Mouse (Mus musculus) telencephalon, adult 2 months (tissue): ENCODE data around the gene Cavin2.
A peak's percentile ranks its signal among the peaks of the same experiment; 100 is the strongest.

Experiments
- DNase-seq: peaks from one replicate; pipeline ENCODE4 v3.0.0-alpha.2; 2011; ENCODE audit warnings: low read depth, low spot score

Cavin2 gene

DNA sequence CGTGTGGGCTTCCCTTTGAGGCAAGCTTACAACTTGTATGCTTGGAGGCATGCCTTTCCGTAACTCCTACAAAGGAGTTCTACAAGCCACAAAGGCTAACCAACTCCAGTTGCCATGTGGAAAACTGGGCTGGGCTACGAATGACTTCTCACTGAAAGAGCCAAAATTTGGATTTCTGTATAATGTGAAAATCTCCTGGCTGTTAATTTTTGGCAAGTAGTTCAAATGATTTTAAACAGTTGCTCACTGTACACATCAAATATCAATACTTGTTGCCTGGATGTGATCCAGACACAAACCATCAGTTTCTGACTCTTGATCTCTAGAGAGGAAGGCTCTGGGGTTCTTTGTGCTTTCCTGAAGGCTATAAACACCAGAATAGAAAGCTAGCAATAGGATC lies 18.1 kb downstream of the Cavin2 start:
- DNase-seq: no peak

DNA sequence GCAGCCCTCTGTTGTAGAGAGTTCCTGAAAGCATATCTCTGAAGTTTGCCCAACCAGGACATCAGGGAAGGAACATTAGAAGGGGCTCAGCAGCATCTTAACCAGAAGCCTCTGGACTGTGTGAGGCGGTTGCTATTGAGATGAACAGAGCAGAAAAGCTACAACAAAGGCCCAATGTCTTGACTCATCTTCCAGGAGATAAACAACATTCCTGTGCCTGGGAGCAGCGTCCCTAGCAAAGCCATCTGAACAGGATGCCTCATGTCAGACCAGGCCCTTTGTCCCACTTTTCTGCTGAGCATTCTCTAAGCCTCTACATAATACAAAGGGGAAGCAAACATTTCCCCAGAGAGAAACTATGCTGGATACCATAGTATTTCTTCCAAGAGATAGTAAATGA lies 26.6 kb downstream of the Cavin2 start:
- no peak for DNase-seq

DNA sequence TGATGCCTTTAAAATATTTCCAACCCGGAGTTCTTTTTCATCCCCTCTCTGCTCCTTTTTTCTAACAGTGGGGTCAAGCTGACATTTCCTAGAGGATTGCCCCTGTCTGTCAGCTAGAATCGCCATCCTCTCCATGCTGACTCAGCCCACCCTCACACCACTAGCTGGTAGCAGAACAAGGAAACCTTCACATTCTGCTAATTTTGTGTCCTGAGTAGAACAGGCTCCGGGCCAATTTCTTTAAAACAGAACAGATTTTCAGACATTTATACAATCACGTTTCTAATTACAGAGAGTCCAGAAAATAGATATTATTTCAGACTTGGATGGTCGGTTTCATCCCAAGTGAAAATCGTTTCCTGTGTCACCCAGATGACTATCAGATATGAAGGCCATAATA lies 34.6 kb downstream of the Cavin2 start:
- peak; percentile 26 for DNase-seq

DNA sequence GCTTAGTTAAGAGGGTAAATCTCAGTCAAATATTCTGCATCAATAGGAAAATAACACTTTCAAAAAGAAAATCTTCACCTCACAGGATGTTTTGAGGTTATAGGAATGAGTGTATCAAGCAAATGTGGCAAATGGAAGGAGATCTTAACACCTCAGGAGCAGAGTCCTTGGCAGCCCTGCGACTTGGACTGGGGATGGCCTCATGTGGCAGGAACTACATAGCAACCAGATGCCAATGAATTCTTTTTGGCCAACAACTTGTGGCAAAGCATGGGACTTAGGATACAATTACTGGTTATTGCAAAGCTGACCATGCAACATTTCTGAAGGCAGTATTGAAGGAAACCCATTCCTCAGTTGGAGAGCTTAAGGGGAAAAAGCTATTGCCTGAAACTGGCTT lies 39.6 kb downstream of the Cavin2 start:
- DNase-seq: no peak

DNA sequence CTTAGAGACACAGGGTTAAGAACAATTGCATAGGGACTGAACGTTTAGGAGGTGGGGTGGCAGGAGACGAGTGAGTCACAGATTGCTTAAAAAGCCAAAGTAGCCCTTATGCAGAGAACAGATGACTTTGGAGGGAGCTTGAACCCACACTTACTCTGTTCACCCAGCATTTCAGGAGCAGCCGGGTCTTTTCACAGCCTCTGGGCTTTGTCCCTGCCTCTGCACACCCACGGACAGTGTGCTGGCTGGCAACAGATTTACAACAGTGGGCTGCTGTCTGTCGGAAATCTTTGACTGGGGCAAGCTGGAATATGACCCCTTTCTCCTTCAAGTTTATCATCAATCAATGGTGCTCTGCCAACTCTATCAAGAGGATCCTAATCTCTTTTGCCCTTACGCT lies 44.1 kb downstream of the Cavin2 start:
- peak; percentile 29 for DNase-seq

DNA sequence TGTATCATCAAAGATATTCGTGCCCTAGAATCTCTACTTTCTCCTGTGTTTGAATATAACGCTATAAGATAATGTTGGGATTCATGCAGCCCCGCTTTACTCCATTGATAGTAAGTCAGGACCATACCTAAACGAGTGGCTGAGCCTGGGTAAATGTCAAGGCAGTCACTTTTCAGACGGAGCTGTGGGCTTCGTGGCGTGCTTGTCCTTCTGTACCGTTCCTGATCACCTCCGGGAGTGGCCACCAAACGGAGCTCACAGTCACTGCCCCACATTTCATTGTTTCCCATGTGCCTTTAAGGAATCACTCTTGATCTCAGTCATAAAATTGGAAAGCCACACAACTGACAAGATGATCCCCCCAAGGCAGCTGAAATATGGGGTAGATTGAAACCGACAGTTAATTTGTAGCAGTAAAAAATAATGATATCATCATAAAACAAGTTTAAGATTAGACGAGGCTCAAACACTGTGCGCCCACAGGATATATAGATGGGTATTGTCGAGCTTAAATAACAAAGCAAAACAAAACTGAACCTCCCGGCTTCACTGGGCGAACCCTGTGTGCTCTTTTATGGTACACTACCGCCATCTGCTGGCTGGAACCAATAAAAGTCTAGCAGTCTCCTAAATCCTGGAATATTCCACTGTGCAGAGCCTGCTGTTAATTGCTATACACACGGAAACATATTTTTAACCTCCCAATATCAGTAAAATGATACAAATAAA lies 44.8 kb downstream of the Cavin2 start:
- peak; percentile 94 for DNase-seq

DNA sequence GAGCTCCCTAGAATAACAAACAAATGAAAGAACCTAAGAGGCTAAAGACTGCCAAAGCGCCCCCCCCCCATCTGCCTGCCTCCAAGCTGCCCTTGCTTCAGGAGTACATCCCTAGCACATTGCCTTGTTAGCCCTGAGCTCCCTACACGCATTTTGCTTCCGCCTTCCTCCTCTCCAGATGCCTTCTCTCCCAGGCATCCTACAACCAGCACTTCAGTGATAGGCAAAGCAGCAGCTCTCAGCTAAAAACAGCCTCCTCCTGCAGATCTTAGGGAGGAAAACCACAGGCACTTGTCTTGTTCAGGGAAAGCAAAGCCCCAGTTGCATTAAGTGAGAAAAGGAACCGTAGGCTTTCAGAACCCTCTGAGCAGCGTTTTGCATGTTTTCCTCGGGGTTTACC lies 45.4 kb downstream of the Cavin2 start:
- peak; percentile 94 for DNase-seq

DNA sequence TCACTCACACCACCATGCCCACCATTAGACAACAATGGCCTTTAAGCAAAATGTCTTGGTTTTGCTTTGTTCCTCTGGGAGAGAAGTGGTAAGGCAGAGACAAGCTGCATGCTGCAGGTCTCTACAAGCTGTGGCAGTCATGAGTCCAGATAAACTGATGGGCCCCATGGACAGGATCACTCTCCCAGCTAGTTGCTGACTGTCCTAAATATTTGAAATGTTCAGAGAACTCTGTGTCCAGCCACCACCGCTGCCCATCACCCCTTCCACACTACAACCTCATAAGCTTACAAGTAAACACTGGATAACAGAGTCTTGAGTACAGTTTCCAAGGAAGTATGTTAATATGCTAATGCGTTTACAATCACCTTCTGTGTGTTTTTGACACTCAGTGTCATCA lies 46.2 kb downstream of the Cavin2 start:
- DNase-seq: no peak

DNA sequence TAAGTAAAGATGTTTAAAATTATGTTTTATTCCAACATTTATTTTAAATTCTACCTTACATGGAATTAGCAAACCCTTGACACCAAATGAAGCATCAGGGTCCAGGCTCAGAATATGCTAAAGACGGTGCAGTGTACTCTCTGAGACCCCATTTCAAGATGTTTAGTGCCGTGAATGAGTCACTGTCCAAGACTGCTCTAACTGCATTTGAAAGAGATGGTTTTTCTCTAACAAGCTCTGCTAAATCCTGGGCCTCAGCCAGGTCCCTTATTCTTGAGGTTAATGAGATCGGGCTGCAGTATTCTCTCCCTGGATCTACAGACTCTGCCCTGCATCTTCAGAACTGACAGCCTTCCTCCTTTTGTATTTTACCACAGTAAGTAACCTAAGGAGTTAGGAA lies 55.2 kb downstream of the Cavin2 start:
- DNase-seq: no peak

DNA sequence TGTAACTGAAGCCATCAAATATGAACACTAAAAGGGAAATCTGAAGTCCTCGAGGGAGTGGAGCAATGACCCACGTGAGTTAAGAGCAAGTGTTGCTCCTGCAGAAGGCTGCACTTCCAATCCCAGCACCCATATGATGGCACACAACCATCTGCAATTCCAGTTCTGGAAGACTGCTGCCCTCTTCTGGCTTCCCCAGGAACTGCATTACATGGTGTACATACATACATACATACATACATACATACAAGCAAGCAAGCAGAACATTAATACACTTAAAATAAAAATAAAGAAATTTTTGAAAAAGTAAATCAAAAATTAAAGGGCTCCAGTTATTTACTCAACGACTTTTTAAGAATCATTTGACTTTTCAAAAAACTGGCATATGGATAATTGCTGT lies 58.7 kb downstream of the Cavin2 start:
- DNase-seq: no peak

DNA sequence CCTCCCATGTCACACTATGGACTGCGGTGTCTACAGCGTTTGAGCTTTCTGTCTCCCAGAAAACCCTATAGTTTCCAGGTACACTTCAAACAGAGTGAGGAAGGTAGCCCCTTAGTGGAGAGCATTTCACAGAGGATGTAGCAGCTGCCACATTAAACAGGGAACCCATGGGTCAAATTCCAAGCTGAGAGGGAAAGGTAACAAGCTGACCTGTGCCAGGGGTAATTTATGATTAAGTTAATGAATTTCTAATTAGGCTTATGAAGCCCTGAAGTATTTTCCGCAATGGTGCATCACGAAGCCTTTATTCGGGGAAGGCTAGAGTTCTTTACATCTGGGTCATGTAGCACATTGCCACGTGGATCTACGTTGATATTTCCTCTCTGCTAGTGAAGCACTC lies 59.7 kb downstream of the Cavin2 start:
- no peak for DNase-seq

DNA sequence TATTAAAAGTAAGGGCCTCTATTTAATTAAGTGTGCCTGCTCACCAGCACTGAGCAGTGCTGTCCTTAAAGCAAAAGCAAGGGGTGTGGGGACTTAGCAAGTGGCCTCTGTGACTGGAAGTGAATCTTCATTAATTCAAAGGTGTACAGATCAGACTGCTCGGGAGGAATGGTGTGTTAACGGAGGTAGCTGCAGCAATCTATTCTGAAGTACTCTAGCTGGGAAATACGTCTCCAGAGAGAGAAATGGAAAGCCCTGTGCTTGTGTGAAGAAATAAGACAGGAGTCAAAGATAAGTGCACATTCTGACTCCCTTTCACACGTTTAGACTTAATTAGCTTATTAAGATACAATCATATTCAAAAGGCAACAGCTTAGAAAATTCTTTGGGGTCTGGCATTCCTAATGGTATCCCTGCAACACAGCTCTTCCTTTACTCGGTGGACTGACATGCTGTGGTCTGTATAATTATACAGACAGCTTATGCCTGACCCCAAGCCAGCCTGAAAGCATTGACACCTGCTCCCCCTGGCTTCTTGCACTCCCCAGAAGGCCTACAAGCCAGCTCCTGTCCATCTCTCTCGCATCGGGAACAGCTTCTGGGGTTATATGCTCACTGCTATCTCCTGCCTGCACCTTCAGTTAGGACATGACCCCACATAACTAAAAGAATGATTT lies 60.5 kb downstream of the Cavin2 start:
- no peak for DNase-seq
